Mouse (Mus musculus) lung, postnatal 0 days (tissue): ENCODE measurements at regions not wholly inside any gene's neighbourhood (a gene's known extent, or its start where the extent isn't known, plus 50 kb on each side); places are given as distances from the start of the nearest gene placed in this dataset.

Experiments used
- CTCF ChIP-seq: IDR thresholded peaks from 2 replicates; pipeline ENCODE4 v1.5.1; 2016; ENCODE audit warnings: antibody characterized with exemption, mild to moderate bottlenecking
- EP300 ChIP-seq: IDR thresholded peaks from 2 replicates; pipeline ENCODE4 v1.6.1; 2016; ENCODE audit warnings: antibody characterized with exemption, mild to moderate bottlenecking, control low read depth

DNA sequence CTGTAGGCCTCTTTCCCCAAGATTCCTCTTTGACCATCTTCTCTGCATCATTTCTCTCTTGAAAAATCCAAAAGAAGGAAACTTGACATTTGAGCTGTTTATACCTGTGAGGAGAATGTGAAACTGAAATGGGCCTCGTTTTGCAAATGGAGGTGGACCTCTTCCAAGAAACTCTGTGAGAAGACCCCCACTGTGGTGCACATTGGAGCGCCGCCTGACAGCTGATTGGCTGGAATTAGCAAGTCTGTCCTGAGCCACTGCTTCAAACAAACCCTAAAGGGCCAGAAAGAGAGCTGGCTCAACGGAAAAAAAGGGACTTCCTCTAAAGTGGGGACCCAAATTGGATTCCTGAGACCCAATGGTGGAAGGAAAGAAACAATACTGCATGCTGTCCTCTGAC, 250.9 kb upstream of the Trpc7 start:
- no peak for TF ChIP-seq CTCF
- no peak for TF ChIP-seq EP300
